Mouse (Mus musculus): ENCODE measurements around the gene Fan1. TPM values are rescaled to one million over a fixed set of nuclear protein-coding genes. Genes with fewer than 3 reads are reported as not detected.

The Fan1 gene
- polyA plus RNA-seq, 1 experiment from 2014 or later: 6.5 TPM

GRCm38 (mm10) chr7:64351087-64351486 is 22.8 kb downstream of the Fan1 start:
- Histone ChIP-seq H3K4me3 (ENCODE audit: low read depth, low read length) (no peak overlapping the region), H3K36me3 (ENCODE audit: control insufficient read depth, insufficient read depth, low read length) (peaks cover 10% of the 10 kb centered on the region), H3K4me1 (ENCODE audit: control insufficient read depth, insufficient read depth, low read length) (no peaks in the 10 kb centered on the region), H3K9ac (replicated peaks; ENCODE audit: low read depth, low read length) (no peak overlapping the region), H3K9me3 (ENCODE audit: control insufficient read depth, low read length) (no peaks in the 10 kb centered on the region), H3K27ac (ENCODE audit: low read depth, low read length) (peak overlapping the region; percentile 18; the same call in 1 of the 2 replicates), H3K4me2 (ENCODE audit: low read depth, low read length) (no peak overlapping the region), H3K27me3 (ENCODE audit: control insufficient read depth, insufficient read depth, low read length) (no peaks in the 10 kb centered on the region)
- ATAC-seq (ENCODE audit: low read depth): peak; percentile 88
- 73% methylated on average over 4 of the region's 4 CpGs for whole genome bisulfite sequencing

- WGBS: 79% methylated on average over 15 of the region's 15 CpGs
- Histone ChIP-seq H3K9ac (replicated peaks; ENCODE audit: low read depth, low read length) (no peak overlapping the region), H3K27me3 (ENCODE audit: control insufficient read depth, insufficient read depth, low read length) (no peaks in the 10 kb centered on the region), H3K36me3 (ENCODE audit: control insufficient read depth, insufficient read depth, low read length) (peaks cover 10% of the 10 kb centered on the region), H3K4me1 (ENCODE audit: control insufficient read depth, insufficient read depth, low read length) (no peaks in the 10 kb centered on the region), H3K4me3 (ENCODE audit: low read depth, low read length) (no peak overlapping the region), H3K9me3 (ENCODE audit: control insufficient read depth, low read length) (no peaks in the 10 kb centered on the region), H3K27ac (ENCODE audit: low read depth, low read length) (no peak overlapping the region), H3K4me2 (ENCODE audit: low read depth, low read length) (no peak overlapping the region)
- ATAC-seq (ENCODE audit: low read depth): no peak
Measured at GRCm38 (mm10) chr7:64349147-64349861, 24.6 kb downstream of the Fan1 start.

GRCm38 (mm10) chr7:64347813-64348212 is 26.1 kb downstream of the Fan1 start:
- Histone ChIP-seq H3K9ac (replicated peaks; ENCODE audit: low read depth, low read length) (no peak overlapping the region), H3K4me3 (ENCODE audit: low read depth, low read length) (no peak overlapping the region), H3K4me1 (ENCODE audit: control insufficient read depth, insufficient read depth, low read length) (no peaks in the 10 kb centered on the region), H3K27ac (ENCODE audit: low read depth, low read length) (no peak overlapping the region), H3K36me3 (ENCODE audit: control insufficient read depth, insufficient read depth, low read length) (peaks cover 6% of the 10 kb centered on the region), H3K27me3 (ENCODE audit: control insufficient read depth, insufficient read depth, low read length) (no peaks in the 10 kb centered on the region), H3K4me2 (ENCODE audit: low read depth, low read length) (no peak overlapping the region), H3K9me3 (ENCODE audit: control insufficient read depth, low read length) (no peaks in the 10 kb centered on the region)
- 100% methylated on average over 1 of the region's 1 CpGs for WGBS
- no peak for ATAC-seq (ENCODE audit: low read depth)

- H3K27me3 ChIP-seq (ENCODE audit: control insufficient read depth, insufficient read depth, low read length): no peaks in the 10 kb centered on the region
- no peaks in the 10 kb centered on the region for H3K4me1 ChIP-seq (ENCODE audit: control insufficient read depth, insufficient read depth, low read length)
- no peak overlapping the region for H3K4me2 ChIP-seq (ENCODE audit: low read depth, low read length)
- no peaks in the 10 kb centered on the region for H3K9me3 ChIP-seq (ENCODE audit: control insufficient read depth, low read length)
- no peak overlapping the region for H3K4me3 ChIP-seq (ENCODE audit: low read depth, low read length)
- WGBS: 97% methylated on average over 1 of the region's 1 CpGs
- H3K27ac ChIP-seq (ENCODE audit: low read depth, low read length): no peak overlapping the region
- ATAC-seq (ENCODE audit: low read depth): no peak
- H3K36me3 ChIP-seq (ENCODE audit: control insufficient read depth, insufficient read depth, low read length): peaks cover 33% of the 10 kb centered on the region
- H3K9ac ChIP-seq (replicated peaks; ENCODE audit: low read depth, low read length): no peak overlapping the region
Measured at GRCm38 (mm10) chr7:64332686-64333085, 41.2 kb downstream of the Fan1 start.

- Histone ChIP-seq H3K9ac (replicated peaks; ENCODE audit: low read depth, low read length) (no peak overlapping the region), H3K4me3 (ENCODE audit: low read depth, low read length) (no peak overlapping the region), H3K9me3 (ENCODE audit: control insufficient read depth, low read length) (no peaks in the 10 kb centered on the region), H3K4me1 (ENCODE audit: control insufficient read depth, insufficient read depth, low read length) (no peaks in the 10 kb centered on the region), H3K36me3 (ENCODE audit: control insufficient read depth, insufficient read depth, low read length) (peaks cover 24% of the 10 kb centered on the region; the same call in 1 of the 2 replicates), H3K27ac (ENCODE audit: low read depth, low read length) (no peak overlapping the region), H3K27me3 (ENCODE audit: control insufficient read depth, insufficient read depth, low read length) (no peaks in the 10 kb centered on the region), H3K4me2 (ENCODE audit: low read depth, low read length) (no peak overlapping the region)
- no peak for ATAC-seq (ENCODE audit: low read depth)
- WGBS: 81% methylated on average over 3 of the region's 3 CpGs
Measured at GRCm38 (mm10) chr7:64331309-64331708, 42.6 kb downstream of the Fan1 start.

GRCm38 (mm10) chr7:64327486-64327885 is 46.4 kb downstream of the Fan1 start:
- no peaks in the 10 kb centered on the region for H3K27me3 ChIP-seq (ENCODE audit: control insufficient read depth, insufficient read depth, low read length)
- 91% methylated on average over 4 of the region's 4 CpGs for WGBS

GRCm38 (mm10) chr7:64326892-64327291 is 47.0 kb downstream of the Fan1 start:
- Histone ChIP-seq H3K9ac (replicated peaks; ENCODE audit: low read depth, low read length) (no peak overlapping the region), H3K4me2 (ENCODE audit: low read depth, low read length) (no peak overlapping the region), H3K27me3 (ENCODE audit: control insufficient read depth, insufficient read depth, low read length) (no peaks in the 10 kb centered on the region), H3K4me3 (ENCODE audit: low read depth, low read length) (no peak overlapping the region), H3K9me3 (ENCODE audit: control insufficient read depth, low read length) (no peaks in the 10 kb centered on the region), H3K27ac (ENCODE audit: low read depth, low read length) (no peak overlapping the region), H3K36me3 (ENCODE audit: control insufficient read depth, insufficient read depth, low read length) (peaks cover 12% of the 10 kb centered on the region; the same call in 1 of the 2 replicates), H3K4me1 (ENCODE audit: control insufficient read depth, insufficient read depth, low read length) (no peaks in the 10 kb centered on the region)
- peak; percentile 78; the same call in 1 of the 2 replicates for ATAC-seq (ENCODE audit: low read depth)
- 8% methylated on average over 1 of the region's 1 CpGs for WGBS

More at GRCm38 (mm10) chr7:64327486-64327885, 46.4 kb downstream of the Fan1 start:
- Histone ChIP-seq H3K9ac (replicated peaks; ENCODE audit: low read depth, low read length) (no peak overlapping the region), H3K9me3 (ENCODE audit: control insufficient read depth, low read length) (no peaks in the 10 kb centered on the region), H3K27ac (ENCODE audit: low read depth, low read length) (no peak overlapping the region), H3K36me3 (ENCODE audit: control insufficient read depth, insufficient read depth, low read length) (peaks cover 12% of the 10 kb centered on the region; the same call in 1 of the 2 replicates), H3K4me1 (ENCODE audit: control insufficient read depth, insufficient read depth, low read length) (no peaks in the 10 kb centered on the region), H3K4me2 (ENCODE audit: low read depth, low read length) (no peak overlapping the region), H3K4me3 (ENCODE audit: low read depth, low read length) (no peak overlapping the region)
- ATAC-seq (ENCODE audit: low read depth): no peak

- Histone ChIP-seq H3K4me1 (ENCODE audit: control insufficient read depth, insufficient read depth, low read length) (no peaks in the 10 kb centered on the region), H3K27ac (ENCODE audit: low read depth, low read length) (no peak overlapping the region), H3K27me3 (ENCODE audit: control insufficient read depth, insufficient read depth, low read length) (no peaks in the 10 kb centered on the region), H3K4me2 (ENCODE audit: low read depth, low read length) (no peak overlapping the region), H3K9me3 (ENCODE audit: control insufficient read depth, low read length) (no peaks in the 10 kb centered on the region), H3K9ac (replicated peaks; ENCODE audit: low read depth, low read length) (no peak overlapping the region), H3K36me3 (ENCODE audit: control insufficient read depth, insufficient read depth, low read length) (peaks cover 6% of the 10 kb centered on the region), H3K4me3 (ENCODE audit: low read depth, low read length) (no peak overlapping the region)
- ATAC-seq (ENCODE audit: low read depth): no peak
- 61% methylated on average over 4 of the region's 4 CpGs for WGBS
Measured at GRCm38 (mm10) chr7:64321658-64322057, 52.2 kb downstream of the Fan1 start.

- H3K27me3 ChIP-seq (ENCODE audit: control insufficient read depth, insufficient read depth, low read length): no peaks in the 10 kb centered on the region
- H3K9me3 ChIP-seq (ENCODE audit: control insufficient read depth, low read length): no peaks in the 10 kb centered on the region
- peak; percentile 61; the same call in 1 of the 2 replicates for ATAC-seq (ENCODE audit: low read depth)
- no peak overlapping the region for H3K27ac ChIP-seq (ENCODE audit: low read depth, low read length)
- H3K4me3 ChIP-seq (ENCODE audit: low read depth, low read length): no peak overlapping the region
- no peak overlapping the region for H3K9ac ChIP-seq (replicated peaks; ENCODE audit: low read depth, low read length)
- no peak overlapping the region for H3K4me2 ChIP-seq (ENCODE audit: low read depth, low read length)
- 57% methylated on average over 5 of the region's 5 CpGs for WGBS
- H3K36me3 ChIP-seq (ENCODE audit: control insufficient read depth, insufficient read depth, low read length): peaks cover 11% of the 10 kb centered on the region
- H3K4me1 ChIP-seq (ENCODE audit: control insufficient read depth, insufficient read depth, low read length): no peaks in the 10 kb centered on the region
Measured at GRCm38 (mm10) chr7:64321125-64321524, 52.8 kb downstream of the Fan1 start.

Measured in neural tube, embryonic 14.5 days (tissue).